Mouse (Mus musculus) G1E (cell line): Measurements from ENCODE around the gene Gdf1.

Experiments
- CTCF ChIP-seq: IDR thresholded peaks from 2 replicates; pipeline ENCODE4 v1.5.1; 2012; ENCODE audit warnings: low read depth, low read length, inconsistent platforms, mixed read lengths
- TAL1 ChIP-seq: conservative IDR thresholded peaks from 2 replicates; pipeline ENCODE4 v1.6.1; 2012; ENCODE audit warnings: low read depth, low read length, inconsistent platforms, mixed read lengths

- TF ChIP-seq TAL1 (no peak), CTCF (no peak)
Measured at GRCm38 (mm10) chr8:70342007-70342406, 12.4 kb downstream of the Gdf1 start.
